Mouse (Mus musculus) cerebellum, adult 8-10 months (tissue): ENCODE data around the gene Zkscan7.
"Not testable (repeated sequence)": the region's sequence is repeated elsewhere in the genome, so short reads cannot be mapped to it uniquely, and the experiment has no call there.

Source experiments
- DNase-seq: peaks from one replicate; pipeline ENCODE4 v3.0.0; 2022

Gene Zkscan7

DNA sequence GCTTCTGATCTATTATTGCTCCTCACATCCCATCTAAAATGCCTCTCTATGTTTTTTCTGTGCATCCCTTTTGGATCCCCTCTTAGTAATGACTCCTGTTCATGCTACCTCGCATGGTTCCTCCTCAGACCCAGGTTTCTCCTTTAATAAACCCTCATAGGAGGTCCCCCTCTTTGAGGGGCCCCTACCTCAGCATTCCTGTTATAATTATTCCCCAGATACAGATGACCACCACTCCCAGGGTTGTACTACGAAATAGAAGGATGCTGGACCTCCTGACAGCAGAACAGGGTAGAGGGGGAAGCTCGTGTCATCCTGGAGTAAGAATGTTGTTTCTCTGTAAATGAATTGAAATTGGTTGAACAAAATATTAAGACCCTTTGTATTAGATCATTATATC is at the start of gene Zkscan7:
TSS of gene Zkscan7 (plus strand) at position 301 of the 400 bp plus-strand sequence.
- no peak for DNase-seq

DNA sequence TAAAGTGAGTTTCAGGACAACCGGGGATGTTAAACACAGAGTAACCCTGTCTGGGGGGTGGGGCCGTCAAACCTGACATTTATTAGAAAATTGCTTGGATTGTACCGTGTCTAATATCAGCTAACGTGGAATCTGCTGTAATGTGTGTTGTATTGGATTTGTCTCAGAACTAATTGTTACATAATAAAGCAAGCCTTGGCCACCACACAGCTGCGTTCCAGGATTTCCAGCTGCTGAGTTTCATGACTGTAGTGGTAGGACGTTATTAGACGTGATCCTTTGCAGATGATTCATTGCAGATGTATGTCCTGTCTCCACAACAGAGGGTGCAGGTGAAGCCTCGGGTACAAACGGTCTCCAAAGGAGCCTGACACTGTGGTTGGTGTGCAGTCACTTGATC is 49.4 kb upstream of the Zkscan7 start:
- no peak for DNase-seq

DNA sequence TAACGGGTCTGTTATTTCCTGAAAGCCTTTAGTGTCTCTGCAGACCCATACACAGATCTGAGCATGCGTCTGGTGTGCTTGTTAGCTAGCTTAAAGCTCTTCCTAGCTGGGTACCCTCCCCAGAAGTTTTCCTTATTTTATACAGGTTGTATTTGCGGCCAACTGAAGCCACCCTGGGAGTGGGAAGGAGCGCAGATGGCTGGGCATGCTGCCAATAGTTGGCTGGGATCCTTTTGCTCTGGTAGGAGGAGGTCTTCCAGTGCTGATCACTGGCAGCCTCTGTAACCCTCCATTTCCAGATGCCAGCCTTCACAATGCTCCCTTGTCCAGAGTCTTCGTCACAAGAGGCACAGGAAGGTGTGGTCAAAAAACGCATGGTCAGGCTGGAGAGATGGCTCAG is 48.7 kb upstream of the Zkscan7 start:
- peak; percentile 37 for DNase-seq

GRCm38 (mm10) chr9:122837216-122837615 is 48.3 kb upstream of the Zkscan7 start:
- no peak for DNase-seq

- no peak for DNase-seq
These were observed 47.8 kb upstream of the Zkscan7 start for GRCm38 (mm10) chr9:122837680-122838079.

GRCm38 (mm10) chr9:122843760-122844159 is 41.7 kb upstream of the Zkscan7 start, which contains the start of gene Gm35549:
Gm35549 (minus strand) TSS chr9:122844035.
- DNase-seq: no peak

- no peak for DNase-seq
These were observed 39.9 kb upstream of the Zkscan7 start for GRCm38 (mm10) chr9:122845621-122846020.

- DNase-seq: no peak
These were observed 39.3 kb upstream of the Zkscan7 start for GRCm38 (mm10) chr9:122846156-122846555.

DNA sequence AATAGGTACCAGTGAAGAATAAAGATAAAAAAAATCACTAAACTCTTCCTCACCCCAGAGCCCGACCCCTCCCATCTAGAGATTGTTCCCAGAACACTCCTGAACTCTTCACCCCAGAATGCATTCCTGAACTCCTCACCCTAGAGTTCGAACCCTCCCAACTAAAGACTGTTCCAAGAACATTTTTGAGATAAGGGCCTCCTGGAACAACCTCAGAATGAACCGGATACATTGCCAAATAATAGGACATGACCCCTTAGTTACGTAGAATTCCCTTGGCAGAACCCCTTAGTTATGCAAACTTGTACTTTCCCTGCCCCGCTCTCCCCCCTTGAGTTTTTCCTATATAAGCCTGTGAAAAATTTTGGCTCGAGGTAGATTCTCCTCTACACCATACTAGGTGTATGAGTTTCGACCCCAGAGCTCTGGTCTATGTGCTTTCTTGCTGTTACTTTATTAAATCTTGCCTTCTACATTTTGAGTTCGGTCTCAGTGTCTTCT is 37.6 kb upstream of the Zkscan7 start:
- not testable (repeated sequence) for DNase-seq

- DNase-seq: no peak
These were observed 31.0 kb upstream of the Zkscan7 start for GRCm38 (mm10) chr9:122854526-122854925.

GRCm38 (mm10) chr9:122855141-122855540 is 30.3 kb upstream of the Zkscan7 start:
- DNase-seq: not testable (repeated sequence)

GRCm38 (mm10) chr9:122855617-122856016 is 29.9 kb upstream of the Zkscan7 start:
- no peak for DNase-seq

- no peak for DNase-seq
These were observed 28.8 kb upstream of the Zkscan7 start for GRCm38 (mm10) chr9:122856716-122857115.

- no peak for DNase-seq
These were observed 24.7 kb upstream of the Zkscan7 start for GRCm38 (mm10) chr9:122860752-122861151.

DNA sequence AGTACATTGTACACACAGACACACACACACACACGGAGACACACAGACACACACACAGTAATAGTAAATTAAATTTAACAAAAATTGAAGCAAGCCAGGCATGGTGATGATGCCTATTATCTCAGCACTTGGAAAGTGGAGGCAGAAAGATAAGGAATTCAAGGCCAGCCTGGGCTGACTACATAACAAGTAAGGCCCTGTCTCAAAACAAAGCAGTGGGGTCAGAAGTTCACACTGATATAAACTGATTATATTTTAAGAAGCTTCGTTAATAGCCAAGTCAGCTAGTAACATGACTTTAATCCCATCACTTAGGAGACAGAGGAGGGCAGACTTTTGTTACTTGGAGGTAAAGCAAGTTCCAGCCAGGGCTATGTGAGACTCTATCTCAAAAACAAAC is 21.8 kb upstream of the Zkscan7 start:
- no peak for DNase-seq

DNA sequence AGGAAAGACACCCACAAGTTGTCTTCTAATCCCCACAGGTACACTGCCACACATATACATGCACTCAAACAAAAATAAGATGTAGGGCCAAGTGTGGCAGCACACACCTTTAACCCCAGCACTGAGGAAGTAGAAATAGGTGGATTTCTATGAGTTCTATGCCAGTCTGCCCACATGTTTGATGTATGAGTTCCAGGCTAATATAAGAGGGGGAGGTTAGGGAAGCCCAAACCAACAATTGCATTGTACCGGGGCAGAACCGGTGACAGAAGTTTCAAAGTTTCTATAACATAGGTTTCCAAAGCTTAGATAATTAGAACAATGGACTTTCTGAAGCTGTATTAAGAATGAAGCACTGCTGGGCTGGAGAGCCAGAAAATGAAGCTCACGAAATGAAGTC is 20.6 kb upstream of the Zkscan7 start:
- no peak for DNase-seq

DNA sequence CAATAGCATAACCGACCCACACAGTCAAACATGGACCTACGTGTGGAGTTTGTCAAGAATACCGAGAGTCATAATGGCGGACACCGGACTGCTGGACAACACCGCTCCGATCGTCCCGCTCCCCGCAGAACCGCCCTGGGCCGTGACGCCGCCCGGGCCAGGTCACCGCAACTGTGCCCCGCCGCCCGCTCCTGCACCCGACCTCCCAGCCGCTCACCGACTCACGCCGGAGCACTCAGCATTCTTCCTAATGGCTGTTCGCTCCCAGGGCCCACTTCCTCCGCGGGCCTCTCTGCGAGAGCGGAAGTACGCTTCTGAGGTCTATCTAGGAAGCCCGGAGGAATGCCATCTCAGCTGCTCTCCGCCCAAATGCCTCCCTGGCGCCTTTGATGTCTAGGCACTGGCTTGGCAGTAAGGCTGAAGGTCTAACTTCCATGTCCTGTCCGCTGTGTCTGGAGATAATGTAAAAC is 19.8 kb upstream of the Zkscan7 start, which contains the start of gene Zfp445:
TSS of gene Zfp445 (minus strand) at position 310 of the 470 bp plus-strand sequence.
- DNase-seq: peak; percentile 75

DNA sequence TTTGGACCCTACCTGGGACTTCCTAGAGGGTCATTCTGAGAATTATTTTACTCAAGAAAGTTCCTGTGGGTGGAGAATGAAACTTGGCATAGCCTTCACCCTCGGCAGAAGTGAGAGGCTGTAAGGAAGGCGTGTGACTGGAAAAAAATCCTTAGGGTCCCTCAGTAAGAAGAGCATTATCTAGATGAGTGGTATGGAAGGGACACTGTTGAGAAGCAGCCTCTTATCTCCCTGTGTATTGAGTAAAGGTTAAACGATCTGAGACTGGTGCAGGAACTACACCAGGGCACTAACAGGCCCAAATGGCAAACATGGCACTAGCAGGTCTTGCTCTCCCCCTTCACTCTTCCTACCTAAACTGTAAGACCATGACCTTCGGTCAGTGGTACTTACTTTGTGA is 19.3 kb upstream of the Zkscan7 start:
- DNase-seq: no peak

- no peak for DNase-seq
These were observed 12.9 kb upstream of the Zkscan7 start for GRCm38 (mm10) chr9:122872595-122872994.

- DNase-seq: no peak
These were observed 10.8 kb upstream of the Zkscan7 start for GRCm38 (mm10) chr9:122874653-122875052.

DNA sequence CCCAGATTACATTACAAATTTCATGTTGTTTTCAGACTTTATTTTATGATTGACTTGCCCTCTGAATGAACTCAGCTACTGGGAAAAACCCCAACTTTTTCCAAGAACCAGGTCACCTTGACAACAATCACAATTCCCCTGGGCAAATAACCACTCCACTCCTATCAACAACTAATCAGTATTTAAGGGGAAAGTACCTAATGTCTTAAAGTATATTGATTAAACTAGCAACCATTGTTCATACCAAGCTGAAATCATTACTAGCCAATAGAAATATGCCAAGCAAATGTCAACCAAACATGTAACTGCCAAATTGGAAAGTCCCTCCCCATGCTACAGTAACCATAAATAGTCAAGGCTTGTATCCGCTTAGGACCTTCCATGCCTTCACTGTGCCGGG is 10.3 kb upstream of the Zkscan7 start:
- DNase-seq: no peak

GRCm38 (mm10) chr9:122886372-122887179 is 1.1 kb downstream of the Zkscan7 start:
- DNase-seq: peak; percentile 62

GRCm38 (mm10) chr9:122901047-122901446 is 15.6 kb downstream of the Zkscan7 start:
- DNase-seq: no peak
